Mouse (Mus musculus) MEL (cell line): Measurements from ENCODE around the gene Igf2r.

Experiments used
- CTCF ChIP-seq, 3 experiments: IDR thresholded peaks in 2 of 3; conservative IDR thresholded peaks in 1 of 3; 2 replicates each; pipeline ENCODE4 v1.5.1; 2011 to 2012; ENCODE audit warnings: low read length in 3 of 3, low read depth in 2 of 3, mild to moderate bottlenecking in 2 of 3, improper control_type of control experiment in 1 of 3, inconsistent platforms in 1 of 3, mixed read lengths in 1 of 3, moderate library complexity in 1 of 3; ENCODE audit not compliant: control insufficient read depth in 1 of 3, insufficient read depth in 1 of 3, poor library complexity in 1 of 3, severe bottlenecking in 1 of 3
- ELF1 ChIP-seq: IDR thresholded peaks from 2 replicates; pipeline ENCODE4 v1.6.1; 2014; ENCODE audit warnings: low read depth, mild to moderate bottlenecking, inconsistent platforms, low read length, improper control_type of control experiment, moderate library complexity
- JUND ChIP-seq: IDR thresholded peaks from 2 replicates; pipeline ENCODE4 v1.6.1; 2011; ENCODE audit warnings: low read depth, mild to moderate bottlenecking, improper control_type of control experiment, low read length
- NELFE ChIP-seq: IDR thresholded peaks from 2 replicates; pipeline ENCODE4 v1.6.1; 2011; ENCODE audit warnings: low read depth, low read length, improper control_type of control experiment
- POLR2A ChIP-seq, 2 experiments: IDR thresholded peaks; 2 replicates each; pipeline ENCODE4 v1.6.1; 2011 to 2012; ENCODE audit warnings: low read length in 2 of 2, mild to moderate bottlenecking in 2 of 2, control low read depth in 1 of 2, improper control_type of control experiment in 1 of 2, low read depth in 1 of 2, moderate library complexity in 1 of 2; ENCODE audit not compliant: control insufficient read depth in 1 of 2, insufficient read depth in 1 of 2, poor library complexity in 1 of 2
- RCOR1 ChIP-seq: IDR thresholded peaks from 2 replicates; pipeline ENCODE4 v1.6.1; 2012; ENCODE audit warnings: low read depth, mild to moderate bottlenecking, inconsistent platforms, low read length, improper control_type of control experiment
- UBTF ChIP-seq: IDR thresholded peaks from 2 replicates; pipeline ENCODE4 v1.6.1; 2012; ENCODE audit warnings: low read depth, mild to moderate bottlenecking, inconsistent platforms, low read length, improper control_type of control experiment, moderate library complexity, borderline replicate concordance; ENCODE audit not compliant: insufficient read depth
- ZMIZ1 ChIP-seq: IDR thresholded peaks from 2 replicates; pipeline ENCODE4 v1.6.1; 2012; ENCODE audit warnings: low read depth, mild to moderate bottlenecking, inconsistent platforms, low read length, improper control_type of control experiment, moderate library complexity
- ZNF384 ChIP-seq: IDR thresholded peaks from 2 replicates; pipeline ENCODE4 v1.6.1; 2012; ENCODE audit warnings: low read depth, mild to moderate bottlenecking, inconsistent platforms, low read length, improper control_type of control experiment

GRCm38 (mm10) chr17:12684928-12685624 is 84.4 kb downstream of the Igf2r start:
- TF ChIP-seq UBTF (no peak), POLR2A (IDR thresholded peaks at IDR 0.05; ENCODE audit: control insufficient read depth in 1 of 2, insufficient read depth in 1 of 2, low read depth in 1 of 2, low read length in 2 of 2, poor library complexity in 1 of 2) (no peak), JUND (no peak), ZNF384 (no peak), ELF1 (no peak), ZMIZ1 (no peak), CTCF (IDR thresholded peaks at IDR 0.05 in 2 of 3, conservative IDR thresholded peaks at IDR 0.05 in 1 of 3; ENCODE audit: control insufficient read depth in 1 of 3, insufficient read depth in 1 of 3, low read depth in 2 of 3, low read length in 3 of 3, poor library complexity in 1 of 3, severe bottlenecking in 1 of 3) (no peak), RCOR1 (no peak), NELFE (no peak)
